Comparison of ENCODE assay signal across 14 mouse cellular contexts in genomic region chr2:93110898-93111297, GRCm38 (mm10).
DNase-seq lines count a peak whose midpoint lies in the region; ATAC-seq lines count a peak whose summit lies in the region.
"Had no signal": no experiment of that assay in that cellular context is flagged by ENCODE, and none has a peak within 500 bp of the region (broad histone marks: within the 10 kb centered on the region; RNA-seq: fewer than 3 reads in every experiment).

No protein-coding gene starts in this region.

- H3K9me3 ChIP-seq in hindbrain, embryonic 10.5 days, result no peaks in the 10 kb centered on the region
- no peaks in the 10 kb centered on the region for H3K9me3 ChIP-seq in hindbrain, embryonic 13.5 days
- no peaks in the 10 kb centered on the region for H3K9me3 ChIP-seq in forebrain, embryonic 16.5 days (ENCODE audit: control insufficient read depth, low read length)
- H3K9me3 ChIP-seq: heart, embryonic 13.5 days; limb, embryonic 12.5 days; midbrain, embryonic 13.5 days had no signal

- H3K36me3 ChIP-seq in hindbrain, embryonic 10.5 days, result no peaks in the 10 kb centered on the region
- H3K36me3 ChIP-seq in hindbrain, embryonic 13.5 days, result no peaks in the 10 kb centered on the region
- no peaks in the 10 kb centered on the region for H3K36me3 ChIP-seq in forebrain, embryonic 16.5 days (ENCODE audit: control insufficient read depth, insufficient read depth)
- H3K36me3 ChIP-seq: heart, embryonic 13.5 days; limb, embryonic 12.5 days; midbrain, embryonic 13.5 days had no signal

- no peak overlapping the region for H3K4me3 ChIP-seq in hindbrain, embryonic 10.5 days
- H3K4me3 ChIP-seq in hindbrain, embryonic 13.5 days, result no peak overlapping the region
- no peak overlapping the region for H3K4me3 ChIP-seq in forebrain, embryonic 16.5 days (replicated peaks; ENCODE audit: low read length)
- H3K4me3 ChIP-seq: heart, embryonic 13.5 days; limb, embryonic 12.5 days; midbrain, embryonic 13.5 days had no signal

- 0 out of 2 replicates have a peak overlapping the region, but pooled peaks have one; percentile 26 for H3K27ac ChIP-seq in hindbrain, embryonic 10.5 days
- no peak overlapping the region for H3K27ac ChIP-seq in hindbrain, embryonic 13.5 days
- no peak overlapping the region for H3K27ac ChIP-seq in forebrain, embryonic 16.5 days (ENCODE audit: low read length)
- H3K27ac ChIP-seq: heart, embryonic 13.5 days; limb, embryonic 12.5 days; midbrain, embryonic 13.5 days had no signal

- no peak for DNase-seq in hindbrain, embryonic 10.5 days (ENCODE audit: low spot score)
- DNase-seq in layer of hippocampus, postnatal 10 days (ENCODE audit: low spot score in 2 of 2), result peak; percentile 53 to 54
- peak; percentile 42 for DNase-seq in right cerebral cortex, postnatal 25 days
- no peak for DNase-seq in liver
- no peak for DNase-seq in B cell, adult 2 months
- DNase-seq: cerebellum, adult 9-10 months; kidney, postnatal 25 days; lung, postnatal 36 days had no signal

- WGBS in hindbrain, embryonic 10.5 days, result 88% methylated on average over 5 of the region's 5 CpGs
- 86% methylated on average over 5 of the region's 5 CpGs for WGBS in hindbrain, embryonic 13.5 days
- 88% methylated on average over 5 of the region's 5 CpGs for WGBS in forebrain, embryonic 16.5 days

- H3K9ac ChIP-seq in hindbrain, embryonic 13.5 days, result no peak overlapping the region
- no peak overlapping the region for H3K9ac ChIP-seq in forebrain, embryonic 16.5 days (replicated peaks; ENCODE audit: low read depth, low read length)
- H3K9ac ChIP-seq: heart, embryonic 13.5 days; limb, embryonic 12.5 days; midbrain, embryonic 13.5 days had no signal

- H3K4me1 ChIP-seq in hindbrain, embryonic 10.5 days (replicated peaks), result peaks cover 34% of the 10 kb centered on the region
- peaks cover 7% of the 10 kb centered on the region; the same call in 1 of the 2 replicates for H3K4me1 ChIP-seq in hindbrain, embryonic 13.5 days (replicated peaks)
- no peaks in the 10 kb centered on the region; the same call in 1 of the 2 replicates for H3K4me1 ChIP-seq in forebrain, embryonic 16.5 days (replicated peaks; ENCODE audit: control insufficient read depth, insufficient read depth, low read length)

- H3K27me3 ChIP-seq in hindbrain, embryonic 10.5 days (ENCODE audit: insufficient read depth, poor library complexity, severe bottlenecking), result peaks cover 16% of the 10 kb centered on the region
- 0 out of 2 replicates have a peak, but pooled peaks cover 2% of the 10 kb centered on the region for H3K27me3 ChIP-seq in hindbrain, embryonic 13.5 days
- no peaks in the 10 kb centered on the region for H3K27me3 ChIP-seq in forebrain, embryonic 16.5 days (replicated peaks; ENCODE audit: control insufficient read depth, insufficient read depth, low read length)

- no peak for ATAC-seq in hindbrain, embryonic 13.5 days (ENCODE audit: low FRiP score)
- ATAC-seq in forebrain, embryonic 16.5 days, result peak; percentile 53
- ATAC-seq: intestine, embryonic 16.5 days had no signal

- no peak overlapping the region for H3K4me2 ChIP-seq in hindbrain, embryonic 13.5 days
- no peak overlapping the region for H3K4me2 ChIP-seq in forebrain, embryonic 16.5 days (ENCODE audit: low read length)
- H3K4me2 ChIP-seq: heart, embryonic 13.5 days; limb, embryonic 12.5 days; midbrain, embryonic 13.5 days had no signal

Comparison
In these comparisons a context has a peak if more than half of its experiments do, and no peak if none do; other contexts are left out.
1. DNase-seq: peak in layer of hippocampus, postnatal 10 days (2 of 2) and right cerebral cortex, postnatal 25 days (single experiment); none in hindbrain, embryonic 10.5 days (single experiment), liver (single experiment) and B cell, adult 2 months (0 of 2).